Mouse (Mus musculus) layer of hippocampus, adult 9-10 months (tissue): ENCODE data around the gene Dgat2.

Experiments used
- DNase-seq: peaks from one replicate; pipeline ENCODE4 v3.0.0; 2022; ENCODE audit warnings: low spot score

The Dgat2 gene

GRCm38 (mm10) chr7:99161529-99161928 is 21.0 kb downstream of the Dgat2 start:
- DNase-seq, result no peak

GRCm38 (mm10) chr7:99160995-99161394 is 21.5 kb downstream of the Dgat2 start:
- DNase-seq, result no peak

- DNase-seq, result no peak
Observed at GRCm38 (mm10) chr7:99159446-99159845, 23.1 kb downstream of the Dgat2 start.

- no peak for DNase-seq
Observed at GRCm38 (mm10) chr7:99158904-99159303, 23.6 kb downstream of the Dgat2 start.

- DNase-seq, result no peak
Observed at GRCm38 (mm10) chr7:99158011-99158410, 24.5 kb downstream of the Dgat2 start.

- DNase-seq, result no peak
Observed at GRCm38 (mm10) chr7:99156737-99157136, 25.8 kb downstream of the Dgat2 start.

GRCm38 (mm10) chr7:99155311-99156289 is 26.9 kb downstream of the Dgat2 start:
- DNase-seq, result no peak

GRCm38 (mm10) chr7:99154648-99155151 is 27.8 kb downstream of the Dgat2 start:
- DNase-seq, result no peak

- DNase-seq, result no peak
Observed at GRCm38 (mm10) chr7:99153686-99154202, 28.8 kb downstream of the Dgat2 start.

- DNase-seq, result no peak
Observed at GRCm38 (mm10) chr7:99152756-99153155, 29.8 kb downstream of the Dgat2 start.

- peak; percentile 97 for DNase-seq
Observed at GRCm38 (mm10) chr7:99151342-99151741, 31.2 kb downstream of the Dgat2 start.

GRCm38 (mm10) chr7:99149017-99149416 is 33.5 kb downstream of the Dgat2 start:
- DNase-seq, result no peak

GRCm38 (mm10) chr7:99147494-99147893 is 35.0 kb downstream of the Dgat2 start:
- DNase-seq, result no peak

GRCm38 (mm10) chr7:99146906-99147305 is 35.6 kb downstream of the Dgat2 start:
- DNase-seq, result no peak

GRCm38 (mm10) chr7:99146011-99146410 is 36.5 kb downstream of the Dgat2 start:
- no peak for DNase-seq

- DNase-seq, result no peak
Observed at GRCm38 (mm10) chr7:99144616-99145015, 37.9 kb downstream of the Dgat2 start.

- no peak for DNase-seq
Observed at GRCm38 (mm10) chr7:99143244-99143643, 39.3 kb downstream of the Dgat2 start.

- DNase-seq, result no peak
Observed at GRCm38 (mm10) chr7:99141919-99142606, 40.5 kb downstream of the Dgat2 start.

GRCm38 (mm10) chr7:99140984-99141918 is 41.3 kb downstream of the Dgat2 start, which contains the start of gene Uvrag:
TSS of gene Uvrag (minus strand) at chr7:99141141.
- peak; percentile 99 for DNase-seq

- no peak for DNase-seq
Observed at GRCm38 (mm10) chr7:99140511-99140910, 42.0 kb downstream of the Dgat2 start.

GRCm38 (mm10) chr7:99139841-99140491 is 42.6 kb downstream of the Dgat2 start:
- no peak for DNase-seq
